Mouse (Mus musculus) embryo, embryonic 10.5 days (tissue): Measurements from ENCODE around the gene Nceh1.
"Not testable (repeated sequence)": the region's sequence is repeated elsewhere in the genome, so short reads cannot be mapped to it uniquely, and the experiment has no call there.

Experiments used
- DNase-seq: peaks from one replicate; pipeline ENCODE4 v3.0.0-alpha.2; 2015; ENCODE audit warnings: low spot score

Nceh1 gene

DNA sequence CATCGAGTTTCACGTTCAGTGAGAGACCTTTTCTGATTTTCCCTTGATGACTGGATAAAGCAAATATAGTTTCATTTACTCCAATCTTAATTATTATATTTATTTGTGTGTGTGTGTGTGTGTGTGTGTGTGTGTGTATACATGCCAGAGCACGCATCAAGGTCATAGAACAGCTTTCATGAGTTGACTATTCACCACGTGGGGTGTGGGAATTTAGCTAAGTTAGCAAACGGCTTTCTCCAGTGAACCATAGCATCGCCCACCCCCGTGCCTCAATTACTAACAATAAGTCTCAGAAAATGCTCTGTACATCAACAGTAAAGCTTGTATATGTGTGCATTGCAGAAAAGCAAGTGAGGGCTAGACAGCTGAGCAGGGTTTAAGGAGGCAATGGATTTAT, 101.0 kb downstream of the Nceh1 start:
- DNase-seq, result no peak

DNA sequence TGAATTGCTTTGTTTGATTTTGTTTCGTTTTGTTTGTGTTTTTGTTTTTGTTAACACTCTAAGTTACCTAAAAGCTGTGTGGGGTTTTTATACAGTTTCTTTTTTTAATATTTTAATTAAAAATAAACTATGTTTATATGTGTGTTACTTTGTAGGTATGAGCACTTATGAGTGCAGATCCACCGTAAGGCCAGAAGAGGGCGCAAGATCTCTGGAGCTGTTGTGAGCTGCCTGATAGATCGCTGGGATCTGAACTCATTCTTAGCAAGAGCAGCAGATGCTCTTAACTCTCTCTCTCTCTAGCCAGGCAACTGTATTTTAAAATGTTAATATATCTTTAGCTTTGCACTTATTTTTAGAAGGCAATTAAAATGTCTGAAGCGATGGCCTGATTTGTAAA, 101.5 kb downstream of the Nceh1 start:
- DNase-seq, result no peak

DNA sequence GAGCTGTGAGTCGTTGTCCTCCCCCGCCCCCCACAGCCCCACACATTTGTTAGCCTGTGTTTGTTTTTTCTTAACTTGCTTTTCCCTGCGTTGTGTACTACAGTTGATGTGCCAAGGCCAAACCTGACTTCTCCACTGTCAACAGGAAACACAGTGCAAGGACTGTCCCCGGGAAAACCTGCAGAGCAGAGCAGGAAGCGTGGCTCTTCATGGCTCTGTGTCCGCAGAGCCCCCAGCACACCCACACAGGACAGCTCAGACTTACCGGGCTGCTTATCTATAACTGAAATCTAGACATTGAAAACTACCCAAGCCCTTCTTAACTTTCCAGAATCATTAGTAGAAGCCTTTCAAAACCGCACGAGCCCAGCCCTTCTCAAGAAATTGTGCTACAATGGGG, 102.3 kb downstream of the Nceh1 start:
- no peak for DNase-seq

DNA sequence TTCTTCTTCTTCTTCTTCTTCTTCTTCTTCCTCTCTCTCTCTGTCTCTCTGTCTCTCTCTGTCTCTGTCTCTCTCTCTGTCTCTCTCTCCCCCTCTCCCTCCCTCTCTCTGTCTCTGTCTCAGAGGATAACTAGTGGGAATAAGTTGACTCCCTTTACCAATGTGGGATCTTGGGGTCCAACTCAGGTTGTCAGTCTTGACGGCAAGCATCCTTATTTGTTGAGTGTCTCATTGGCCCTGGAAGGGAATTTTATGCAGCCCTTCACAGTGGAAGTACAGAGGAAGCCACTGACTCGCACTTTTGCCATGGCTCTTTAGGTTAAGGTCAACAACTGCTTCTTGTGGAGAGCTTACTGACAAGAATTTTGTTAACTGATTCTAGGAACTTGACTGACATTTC, 105.5 kb downstream of the Nceh1 start:
- no peak for DNase-seq

DNA sequence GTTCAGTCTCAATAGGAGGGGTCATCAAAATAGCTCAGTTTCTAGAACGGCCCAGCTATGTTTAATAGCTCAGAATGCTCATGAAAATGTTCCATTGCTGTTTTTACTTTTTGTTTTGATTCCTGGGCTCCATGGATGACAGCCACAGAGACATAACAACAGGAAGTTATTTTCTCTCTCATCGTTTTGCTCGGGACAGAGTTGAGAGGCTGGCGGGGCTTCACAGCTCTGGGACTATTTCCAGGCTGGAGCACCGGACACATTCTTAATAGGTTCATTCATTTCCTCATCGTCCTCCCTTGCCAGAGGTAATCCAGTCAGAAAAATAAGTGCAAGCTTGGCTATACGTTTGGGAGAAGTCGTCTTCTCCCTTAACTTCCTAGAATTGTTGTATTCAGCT, 106.1 kb downstream of the Nceh1 start:
- DNase-seq, result no peak

DNA sequence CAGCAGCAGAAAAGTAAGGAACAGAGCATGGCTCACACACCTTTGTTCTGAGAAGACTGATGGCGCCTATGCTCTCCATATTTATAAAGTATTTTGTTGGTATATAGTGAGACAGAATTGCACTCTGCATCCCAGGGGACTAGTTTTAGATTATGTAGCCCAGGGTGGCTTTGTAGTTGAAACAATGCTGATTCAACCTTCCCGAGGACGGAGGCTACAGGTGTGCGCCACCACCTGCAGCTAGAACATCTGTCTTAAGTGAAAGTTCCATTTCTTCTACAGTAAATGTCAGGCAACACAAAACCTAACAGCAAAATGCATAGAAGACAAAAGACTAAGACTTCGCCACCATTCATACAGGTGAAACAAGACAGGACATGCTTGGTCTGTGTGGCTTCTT, 107.5 kb downstream of the Nceh1 start:
- no peak for DNase-seq

DNA sequence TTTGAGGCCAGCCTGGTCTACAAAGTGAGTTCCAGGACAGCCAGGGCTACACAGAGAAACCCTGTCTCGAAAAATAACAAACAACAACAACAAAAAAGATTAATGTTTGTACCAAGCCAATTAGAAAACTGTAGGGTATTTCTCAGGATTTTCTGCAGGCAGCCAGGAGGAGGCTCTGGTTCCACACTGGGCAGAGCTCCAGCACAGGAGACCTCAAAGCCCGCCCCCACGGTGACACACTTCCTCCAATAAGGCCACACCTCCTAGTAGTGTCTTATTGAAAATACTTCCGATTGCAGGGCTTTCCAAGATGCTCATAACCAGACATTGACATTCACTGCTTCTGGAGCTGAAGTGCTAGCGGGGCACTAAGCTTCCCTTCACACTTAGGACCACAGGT, 108.2 kb downstream of the Nceh1 start:
- not testable (repeated sequence) for DNase-seq

DNA sequence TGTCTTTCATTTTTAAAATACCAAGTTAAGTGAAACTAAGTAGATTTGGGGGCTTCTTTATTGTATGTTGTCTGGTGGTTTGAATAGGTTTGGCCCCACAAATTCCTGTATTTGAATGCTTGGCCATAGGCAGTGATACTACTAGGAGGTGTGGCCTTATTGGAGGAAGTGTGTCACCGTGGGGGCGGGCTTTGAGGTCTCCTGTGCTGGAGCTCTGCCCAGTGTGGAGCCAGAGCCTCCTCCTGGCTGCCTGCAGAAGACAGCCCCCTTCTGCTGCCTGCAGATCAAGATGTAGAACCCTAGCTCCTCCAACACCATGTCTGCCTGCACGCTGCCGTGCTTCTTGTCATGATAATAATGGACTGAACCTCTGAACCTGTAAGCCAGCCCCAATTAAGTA, 108.6 kb downstream of the Nceh1 start:
- DNase-seq, result not testable (repeated sequence)

DNA sequence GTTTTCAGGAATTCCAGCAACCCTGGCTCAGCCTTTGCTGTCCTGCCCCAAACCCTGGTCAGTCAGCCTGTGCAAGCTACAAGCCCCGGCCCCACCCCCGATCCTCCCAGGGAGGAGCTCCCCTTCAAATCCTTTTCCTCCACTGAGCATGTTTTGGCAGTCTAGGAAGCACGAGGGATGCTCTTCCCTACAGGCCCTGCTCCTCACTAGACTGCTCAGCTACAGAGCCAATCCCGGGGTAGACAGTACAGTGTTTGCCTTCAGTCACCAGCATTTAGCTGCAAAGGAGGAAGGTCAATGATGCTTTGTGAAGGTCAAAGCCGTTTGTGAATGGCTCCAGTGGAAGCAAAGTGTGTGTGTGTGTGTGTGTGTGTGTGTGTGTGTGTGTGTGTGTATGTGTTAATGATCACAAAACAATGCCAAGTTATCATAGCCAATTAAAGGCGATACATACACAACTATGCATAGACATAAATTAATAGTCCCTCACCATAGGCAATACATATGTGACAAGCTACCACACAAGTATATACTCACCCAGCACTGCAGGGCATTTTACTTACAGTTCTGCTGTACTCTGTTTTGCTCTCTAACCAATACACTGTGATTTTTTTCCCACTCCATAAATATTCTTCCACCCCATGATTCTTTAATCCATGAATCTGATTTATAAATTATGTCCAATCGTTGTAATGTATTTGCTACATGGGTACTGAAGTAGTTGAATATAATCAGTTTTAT, 111.0 kb downstream of the Nceh1 start:
- no peak for DNase-seq

DNA sequence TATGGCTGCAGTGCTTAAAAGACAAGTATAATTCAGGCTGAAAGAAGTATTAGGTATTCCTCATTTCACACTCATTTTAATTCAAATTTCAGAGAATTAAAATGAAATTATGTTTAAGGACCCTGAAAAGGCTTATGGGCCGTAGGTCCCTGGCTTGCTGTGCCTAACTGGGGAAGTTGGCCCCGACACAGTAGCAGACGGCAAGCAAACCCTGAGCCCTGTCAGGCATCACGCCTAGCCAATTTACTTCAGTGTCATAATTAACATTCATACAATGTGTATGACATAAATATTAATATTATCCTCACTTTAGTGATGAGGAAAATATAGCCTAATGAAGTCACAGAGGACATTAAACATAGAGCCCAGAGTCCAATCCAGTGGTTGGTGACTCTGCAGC, 117.7 kb downstream of the Nceh1 start:
- no peak for DNase-seq

DNA sequence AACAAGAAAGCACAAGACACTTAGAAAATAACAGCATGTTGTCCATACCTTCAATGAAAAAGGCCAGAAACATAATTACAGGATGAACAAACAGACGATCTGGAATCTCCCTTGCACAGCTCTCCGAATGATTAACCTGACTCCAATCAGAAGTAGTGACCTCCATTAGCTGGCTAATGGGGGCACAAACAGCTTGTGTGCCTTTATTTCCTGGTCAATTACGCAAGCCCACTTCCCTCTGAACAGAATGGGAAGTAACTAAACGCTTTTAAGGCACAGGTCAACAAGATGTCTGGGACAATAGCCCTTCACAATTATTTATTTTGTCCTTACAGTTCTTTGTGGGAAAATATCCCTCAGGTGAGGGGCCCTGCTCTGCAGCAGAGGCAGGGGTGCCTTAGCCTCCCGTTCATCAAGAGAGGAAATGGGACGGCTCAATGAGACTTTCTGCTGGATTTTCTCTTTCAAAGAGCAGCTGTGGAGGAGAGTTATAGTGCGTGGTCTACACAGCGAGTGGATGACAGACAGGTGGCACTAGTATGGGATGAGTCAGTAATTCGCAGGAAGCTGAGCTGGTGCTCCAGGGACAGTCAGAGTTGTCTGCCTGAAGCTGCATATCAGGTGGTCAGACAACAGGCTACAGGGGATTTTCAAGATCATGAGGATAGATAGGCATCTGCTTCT, 119.7 kb downstream of the Nceh1 start:
- DNase-seq, result no peak

DNA sequence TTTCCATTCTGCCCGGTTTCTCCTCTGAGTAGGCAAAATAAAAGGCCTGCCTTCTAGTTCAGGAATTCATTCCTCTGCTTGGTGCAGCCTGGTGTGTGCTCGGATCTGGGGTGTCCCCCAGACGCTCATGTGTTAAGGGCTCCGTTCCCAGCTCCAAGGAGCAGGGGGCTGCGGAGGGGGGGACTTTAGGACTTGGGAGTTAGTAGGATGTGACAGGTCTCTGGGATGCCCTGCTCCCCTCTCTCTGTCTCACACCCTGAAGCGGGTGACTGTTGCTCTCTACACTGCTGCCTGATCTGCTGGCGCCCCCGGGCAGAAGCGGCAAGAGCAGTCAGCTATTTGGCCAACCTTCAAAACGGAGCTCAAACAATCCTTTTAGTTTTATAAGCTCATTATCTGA, 124.0 kb downstream of the Nceh1 start:
- no peak for DNase-seq

DNA sequence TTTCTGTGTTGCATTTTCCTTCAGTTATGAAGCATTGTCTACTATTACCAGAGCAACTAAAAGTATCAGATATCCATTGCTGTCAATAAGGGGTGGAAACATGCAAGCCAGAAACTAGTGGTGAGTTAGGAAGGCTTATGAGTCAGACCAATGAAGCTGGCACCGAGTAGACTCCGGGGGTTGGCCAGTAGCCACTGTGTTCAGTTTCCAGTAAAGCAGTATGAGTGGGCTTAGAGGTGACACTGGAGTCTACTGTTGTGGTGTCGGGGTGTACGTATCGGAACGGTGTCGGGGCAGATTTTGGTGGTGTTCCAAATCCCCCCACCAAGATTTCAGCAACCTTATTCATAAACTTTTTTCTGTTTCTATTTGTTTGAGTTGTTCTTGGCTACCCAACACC, 128.2 kb downstream of the Nceh1 start:
- DNase-seq, result no peak

DNA sequence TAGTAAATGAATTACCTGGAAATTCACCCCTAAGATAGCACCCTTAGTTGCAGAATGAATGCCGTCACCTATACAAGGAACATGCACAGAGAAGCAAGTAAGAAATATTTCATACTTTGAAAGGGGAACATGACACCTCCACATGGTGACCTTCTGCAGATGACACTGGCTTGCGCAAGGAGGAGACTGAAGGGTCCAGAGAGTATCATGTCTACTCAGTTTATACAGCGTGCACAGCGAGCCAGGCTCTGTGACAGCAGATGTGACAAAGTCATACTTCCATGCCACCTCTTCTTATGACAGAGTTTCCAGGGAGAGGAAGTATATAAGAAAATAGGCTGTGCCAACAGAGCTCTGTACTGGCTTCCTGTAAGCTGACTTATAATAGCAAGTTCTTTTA, 128.7 kb downstream of the Nceh1 start:
- no peak for DNase-seq

DNA sequence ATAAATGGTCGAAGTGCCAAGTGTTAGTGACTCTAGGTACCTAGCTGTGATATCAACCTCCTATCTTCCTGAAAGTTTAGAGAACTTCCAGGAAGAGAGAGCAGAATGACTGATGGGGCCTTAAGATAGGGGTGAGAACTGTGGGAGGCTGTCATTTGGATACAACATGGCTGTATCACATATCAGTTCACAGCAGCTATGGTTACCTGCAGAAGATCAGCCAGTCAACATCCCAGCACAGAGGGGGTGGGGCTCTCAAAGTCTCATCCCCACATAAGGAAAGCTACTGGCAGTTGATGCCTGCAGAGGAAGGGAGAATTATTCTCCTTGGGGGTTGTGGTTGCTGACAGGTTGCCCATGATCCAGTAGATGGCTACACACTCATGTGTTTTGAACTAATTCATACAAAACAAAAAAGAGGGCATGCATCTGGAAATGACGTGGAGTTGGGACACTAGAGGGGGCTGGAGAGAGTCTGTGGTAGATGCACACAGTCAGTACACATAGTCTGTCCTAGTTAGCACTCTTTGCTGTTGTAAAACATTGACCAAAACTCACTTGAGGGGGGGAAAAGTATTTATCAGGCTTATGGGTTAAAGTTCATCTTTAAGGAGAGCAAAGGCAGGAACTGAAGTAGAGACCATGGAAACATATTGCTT, 131.9 kb downstream of the Nceh1 start:
- DNase-seq, result no peak

DNA sequence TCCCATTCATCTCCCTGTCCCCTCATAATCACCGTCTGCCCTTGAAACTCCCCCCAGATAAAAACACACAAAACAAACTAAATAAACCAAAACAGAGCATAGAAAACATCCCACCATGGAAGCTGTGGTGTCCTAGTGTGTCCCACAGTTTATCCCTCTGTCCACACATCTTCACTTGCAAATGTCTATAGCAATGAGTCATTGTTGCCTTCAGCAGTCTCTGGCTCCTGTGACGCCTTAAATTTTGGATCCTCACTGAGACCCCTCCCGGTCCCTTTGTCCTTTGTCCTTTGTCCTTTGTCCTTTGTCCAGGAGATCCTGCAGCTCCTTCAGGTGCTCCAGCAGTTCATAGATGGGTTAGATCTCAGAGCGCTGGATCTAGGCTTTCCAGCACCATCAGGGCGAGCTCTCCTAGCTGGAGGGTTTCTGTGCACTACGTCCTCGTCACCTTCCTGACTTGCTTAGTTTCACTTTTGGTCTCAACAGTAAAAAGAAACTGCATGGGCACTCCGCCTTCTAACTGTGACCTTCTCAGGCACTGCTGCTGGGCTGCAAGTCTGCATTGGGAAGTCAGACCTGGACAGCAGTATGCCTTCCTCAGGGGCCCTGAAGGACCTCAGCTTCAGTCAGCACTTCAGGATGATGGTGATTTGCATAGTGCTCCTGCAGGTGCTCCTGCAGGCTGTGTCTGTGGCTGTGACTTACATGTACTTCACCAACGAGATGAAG, 134.0 kb downstream of the Nceh1 start, which contains the start of gene Tnfsf10:
Gene Tnfsf10, plus strand, starts transcription at position 470 of the 729 bp plus-strand sequence.
- no peak for DNase-seq

DNA sequence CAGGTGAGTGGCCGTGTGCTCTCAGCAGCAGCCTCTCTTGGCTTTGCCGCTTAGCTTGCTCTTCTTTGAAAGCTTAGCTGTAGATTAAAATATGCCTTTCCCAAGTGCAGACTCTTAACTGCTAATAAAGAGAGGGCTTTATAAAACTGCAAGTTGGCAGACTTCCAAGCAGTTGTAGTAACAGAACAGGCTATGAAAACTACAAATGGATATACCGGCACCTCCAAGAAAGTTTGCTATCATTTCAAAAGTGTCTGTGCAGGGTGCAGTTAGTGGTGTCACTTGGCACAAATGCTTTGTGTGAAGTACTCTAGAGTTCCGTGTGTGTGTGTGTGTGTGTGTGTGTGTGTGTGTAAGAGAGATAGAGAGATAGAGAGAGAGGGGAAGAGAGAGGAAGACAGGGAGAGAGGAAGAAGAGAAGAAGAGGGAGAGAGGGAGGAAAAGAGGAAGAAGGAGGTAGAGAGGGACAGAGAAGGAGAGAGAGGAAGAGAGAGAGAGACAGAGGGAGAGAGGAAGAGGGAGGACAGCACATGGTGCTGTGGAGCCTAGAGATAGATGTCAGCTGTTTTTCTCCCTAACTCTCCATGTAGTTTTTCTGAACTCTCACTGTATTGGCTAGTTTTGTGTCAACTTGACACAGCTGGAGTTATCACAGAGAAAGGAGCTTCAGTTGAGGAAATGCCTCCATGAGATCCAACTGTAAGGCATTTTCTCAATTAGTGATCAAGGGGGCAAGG, 134.7 kb downstream of the Nceh1 start:
- no peak for DNase-seq

DNA sequence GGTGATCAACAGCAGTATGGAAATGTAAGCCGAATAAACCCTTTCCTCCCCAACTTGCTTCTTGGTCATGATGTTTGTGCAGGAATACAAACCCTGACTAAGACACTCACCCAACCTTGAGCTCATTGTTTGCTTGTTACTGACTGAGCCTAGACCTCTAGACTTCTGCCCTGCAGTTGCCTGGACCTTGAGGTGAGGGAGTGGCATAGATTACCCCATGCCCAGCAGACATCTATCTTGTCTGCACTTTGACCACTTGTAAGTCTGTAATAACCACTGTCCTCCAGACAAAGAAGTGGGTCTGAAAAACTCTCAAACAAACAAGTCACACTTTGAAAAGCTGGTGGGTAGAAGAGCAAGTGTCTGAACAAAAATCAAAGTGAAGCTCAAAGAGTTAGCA, 136.9 kb downstream of the Nceh1 start:
- DNase-seq, result no peak

DNA sequence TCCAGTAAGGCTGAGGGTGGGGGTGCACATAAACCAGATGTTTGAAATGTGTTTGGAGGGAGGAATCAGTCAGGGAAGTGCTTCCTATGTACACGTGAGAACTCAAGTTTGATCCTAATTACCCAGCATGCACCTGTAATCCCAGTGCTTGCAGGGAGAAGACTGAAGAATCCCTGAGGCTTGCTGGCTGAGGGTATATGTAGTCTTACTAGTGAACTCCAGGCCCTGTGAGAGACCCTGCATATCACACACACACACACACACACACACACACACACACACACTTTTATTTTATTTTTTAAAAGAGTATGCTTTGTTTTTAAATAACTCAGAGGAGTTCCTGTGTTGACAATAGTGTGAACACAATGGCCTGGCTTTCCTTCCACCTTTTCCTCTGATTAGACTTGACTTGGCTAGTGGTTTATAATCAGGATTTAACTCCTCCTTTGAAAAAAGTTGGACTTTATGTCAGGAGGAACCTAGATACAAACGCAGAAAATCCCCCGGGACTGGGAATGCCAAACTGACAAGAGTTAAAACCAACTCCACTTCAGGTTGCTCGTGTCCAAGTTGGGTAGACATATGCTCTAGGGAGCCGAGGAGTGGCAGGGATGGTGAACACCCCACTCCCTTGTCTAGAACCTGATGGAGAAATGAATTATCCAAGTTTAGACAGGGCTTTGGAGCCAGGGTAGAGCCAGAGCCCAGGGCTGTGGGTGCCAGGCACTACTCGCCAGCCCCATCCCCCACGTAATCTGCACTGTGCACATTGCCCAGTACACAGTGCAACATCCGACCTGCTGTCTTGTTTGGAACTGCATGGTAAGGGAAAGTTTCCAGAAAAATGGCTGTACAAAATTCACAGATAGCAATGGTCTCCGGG, 138.1 kb downstream of the Nceh1 start:
- no peak for DNase-seq

DNA sequence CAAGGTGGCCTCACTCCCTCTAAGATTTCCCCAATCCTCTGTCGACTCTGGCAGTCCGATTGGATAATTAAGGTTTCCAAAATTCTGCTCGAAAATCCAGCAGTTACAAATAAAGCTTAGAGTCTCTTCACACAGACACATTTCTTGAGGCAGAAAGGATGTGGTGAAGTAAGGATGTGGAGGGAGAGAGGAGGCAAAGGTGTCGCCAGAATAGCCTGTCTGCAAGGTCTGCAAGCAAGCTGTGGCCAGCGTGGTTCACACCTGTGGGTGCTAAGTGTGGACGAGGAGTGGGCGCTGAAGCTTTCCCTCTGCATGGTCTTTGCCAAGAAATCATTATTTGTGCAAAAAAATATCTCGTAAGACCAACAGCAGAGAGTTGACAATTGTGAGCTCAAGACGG, 139.8 kb downstream of the Nceh1 start:
- DNase-seq, result no peak

DNA sequence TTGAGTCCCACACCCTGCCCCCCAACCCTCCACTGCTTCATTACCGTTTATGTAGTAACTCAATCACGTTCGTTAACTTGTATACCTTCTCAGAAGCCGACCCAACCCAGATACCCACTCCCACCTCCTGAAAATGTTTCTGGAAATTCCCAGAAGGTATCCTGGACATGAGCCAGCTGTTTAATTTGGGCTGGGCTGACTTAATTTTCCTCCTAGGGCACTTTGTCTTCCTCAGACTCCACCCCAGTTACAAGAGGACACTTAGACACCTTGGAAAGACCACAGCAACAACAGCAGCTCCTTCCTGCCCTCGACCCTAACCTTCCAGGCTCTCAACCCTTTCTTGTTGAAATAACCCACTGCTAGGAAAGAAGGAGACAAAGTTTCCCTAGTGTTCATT, 140.8 kb downstream of the Nceh1 start:
- no peak for DNase-seq
